Mouse (Mus musculus) limb, embryonic 14.5 days (tissue): ENCODE results near the gene Cdkn1c. TPM values are rescaled to one million over a fixed set of nuclear protein-coding genes. Genes with fewer than 3 reads are reported as not detected.

ENCODE experiments used
- ATAC-seq: fragments of 200-750 bp; cut with Nextera tagmentation; 2 replicates; pipeline ENCODE4 v1.8.0; 2017; ENCODE audit warnings: low read depth, moderate number of reproducible peaks, moderate TSS enrichment; ENCODE audit not compliant: low FRiP score
- DNase-seq: peaks from one replicate; pipeline ENCODE4 v3.0.0-alpha.2; 2015; ENCODE audit warnings: low spot score
- H3K27ac ChIP-seq: fragments of 300-500 bp; sonication (generic); replicated peaks from 2 replicates; pipeline ENCODE4 v1.5.1; 2014; ENCODE audit warnings: low read depth, mild to moderate bottlenecking, low read length, moderate library complexity, mixed read lengths
- H3K27me3 ChIP-seq: fragments of 300-500 bp; sonication (generic); 2 replicates; pipeline ENCODE4 v1.6.1; 2014; ENCODE audit warnings: low read length, mixed read lengths; ENCODE audit not compliant: control insufficient read depth, insufficient read depth
- H3K36me3 ChIP-seq: fragments of 300-500 bp; sonication (generic); 2 replicates; pipeline ENCODE4 v1.6.1; 2014; ENCODE audit warnings: mild to moderate bottlenecking, low read length, moderate library complexity, mixed read lengths; ENCODE audit not compliant: control insufficient read depth, insufficient read depth
- H3K4me1 ChIP-seq: fragments of 300-500 bp; sonication (generic); 2 replicates; pipeline ENCODE4 v1.6.1; 2014; ENCODE audit warnings: antibody characterized with exemption, low read length, mixed read lengths; ENCODE audit not compliant: control insufficient read depth, insufficient read depth
- H3K4me2 ChIP-seq: fragments of 300-500 bp; sonication (generic); replicated peaks from 2 replicates; pipeline ENCODE4 v1.6.1; 2014; ENCODE audit warnings: low read depth, mild to moderate bottlenecking, low read length, moderate library complexity; ENCODE audit not compliant: severe bottlenecking
- H3K4me3 ChIP-seq: fragments of 300-500 bp; sonication (generic); replicated peaks from 2 replicates; pipeline ENCODE4 v1.5.1; 2014; ENCODE audit warnings: low read length
- H3K9ac ChIP-seq: fragments of 300-500 bp; sonication (generic); 2 replicates; pipeline ENCODE4 v1.6.1; 2014; ENCODE audit warnings: mild to moderate bottlenecking, low read depth, low read length, moderate library complexity; ENCODE audit not compliant: severe bottlenecking
- H3K9me3 ChIP-seq: fragments of 300-500 bp; sonication (generic); 2 replicates; pipeline ENCODE4 v1.6.1; 2016; ENCODE audit warnings: low read length; ENCODE audit not compliant: control insufficient read depth
- POLR2A ChIP-seq: fragments of 200-500 bp; IDR thresholded peaks from 2 replicates; pipeline ENCODE4 v1.8.0; 2012; ENCODE audit warnings: inconsistent platforms, mild to moderate bottlenecking, moderate library complexity, borderline replicate concordance; ENCODE audit not compliant: insufficient read depth, insufficient read length; ENCODE audit errors: extremely low read depth
- WGBS: fragments of 180-500 bp; shearing (Covaris S2); extraction: QIAGEN DNeasy Blood & Tissue Kit; methylation state at CpG from one replicate; pipeline ENCODE4 v1.1.7; 2014; 5-methylcytosine and 5-hydroxymethylcytosine counted together
- polyA plus RNA-seq, 2 experiments: library from polyadenylated mRNA; depleted of rRNA in 1 of 2; stranded (reverse) in 1 of 2; unstranded in 1 of 2; fragments of >200 nt; fragmentation: Nextera tagmentation in 1 of 2; extraction: Ambion mirVana in 1 of 2; gene quantifications; 2 replicates each; pipeline versions ENCODE4 v1.2.1 to v1.2.3; 2012 to 2014

The Cdkn1c gene
- polyA plus RNA-seq, 2 experiments = 1,240 to 2,200 TPM

DNA sequence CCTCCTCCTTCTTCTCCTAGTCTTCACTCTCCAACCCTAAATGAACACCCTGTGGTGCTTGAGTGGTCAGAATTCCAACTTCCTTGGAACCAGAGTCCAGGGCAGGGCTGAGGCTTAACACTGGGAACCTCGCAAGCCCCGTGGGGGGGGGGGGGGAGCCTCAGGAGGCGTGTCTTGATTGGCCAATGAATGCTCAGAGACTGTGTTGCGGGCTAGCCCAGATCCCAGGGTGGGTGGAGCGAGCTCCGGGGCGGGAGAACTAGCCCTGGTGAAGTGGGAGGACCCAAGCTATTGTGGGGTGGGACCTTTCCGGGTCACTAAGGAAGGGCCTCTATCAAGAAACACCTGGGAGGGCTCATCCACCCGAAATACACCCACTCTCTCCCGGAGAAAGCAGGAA is 14.0 kb upstream of the Cdkn1c start:
- no peak for TF ChIP-seq POLR2A
- Histone ChIP-seq H3K4me2 (no peak overlapping the region), H3K9me3 (no peaks in the 10 kb centered on the region), H3K36me3 (no peaks in the 10 kb centered on the region), H3K4me1 (no peaks in the 10 kb centered on the region), H3K27me3 (no peaks in the 10 kb centered on the region), H3K4me3 (no peak overlapping the region), H3K9ac (no peak overlapping the region), H3K27ac (no peak overlapping the region)
- DNase-seq (no peak), ATAC-seq (no peak)
- WGBS = 23% methylated on average over 10 of the region's 10 CpGs

DNA sequence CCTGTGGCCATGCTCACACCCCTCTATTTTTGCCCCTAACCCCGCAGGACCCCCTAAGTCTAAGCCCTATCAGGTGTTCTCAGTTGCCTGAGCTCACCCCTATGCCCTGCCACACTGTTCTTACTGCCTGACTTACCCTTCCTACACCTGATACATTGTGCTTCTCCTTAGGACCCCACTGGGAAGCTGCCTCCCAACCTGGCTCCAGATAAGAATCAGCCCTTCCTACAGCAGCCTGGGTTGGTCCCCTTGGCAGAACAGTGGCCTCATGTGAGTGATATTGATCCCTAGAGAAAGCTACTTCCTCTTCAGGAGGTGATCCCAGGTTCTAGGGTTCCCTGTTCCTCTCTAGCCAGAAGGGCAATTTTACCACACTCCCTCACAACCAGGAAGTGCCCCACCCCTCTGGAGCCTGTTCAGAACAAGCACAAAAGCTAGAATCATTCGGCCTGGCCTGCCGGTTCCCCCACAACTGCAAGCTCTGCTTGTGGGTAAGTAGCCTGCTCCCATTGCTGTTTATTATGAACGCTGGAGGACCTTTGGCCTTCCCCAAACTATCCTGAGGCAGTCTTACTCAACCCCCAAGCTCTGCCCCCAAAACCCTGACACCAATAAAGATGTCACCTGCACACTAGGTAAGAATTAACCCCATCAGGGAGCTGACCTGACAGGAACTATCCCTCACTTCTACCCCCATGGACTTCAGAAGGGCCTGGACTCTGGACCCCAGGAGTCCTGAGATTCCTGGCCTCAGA is 12.7 kb upstream of the Cdkn1c start, which contains the start of gene Slc22a18:
Slc22a18 (plus strand) TSS at position 390 of the 755 bp plus-strand sequence.
- WGBS = 20% methylated on average over 4 of the region's 4 CpGs
- no peak within 1 kb of the TSS; the same call in 1 of the 2 replicates for H3K4me3 ChIP-seq
- H3K9ac ChIP-seq = no peak within 1 kb of the TSS
- no peaks in the 10 kb centered on the region for H3K9me3 ChIP-seq
- no peak within 1 kb of the TSS for H3K27ac ChIP-seq
- ATAC-seq (no peak), DNase-seq (peak; percentile 30)
- no peaks in the 10 kb centered on the region for H3K27me3 ChIP-seq
- no peaks in the 10 kb centered on the region for H3K4me1 ChIP-seq
- H3K36me3 ChIP-seq = no peaks in the 10 kb centered on the region
- peak within 1 kb of the TSS; percentile 17 for H3K4me2 ChIP-seq
- TF ChIP-seq POLR2A = no peak

DNA sequence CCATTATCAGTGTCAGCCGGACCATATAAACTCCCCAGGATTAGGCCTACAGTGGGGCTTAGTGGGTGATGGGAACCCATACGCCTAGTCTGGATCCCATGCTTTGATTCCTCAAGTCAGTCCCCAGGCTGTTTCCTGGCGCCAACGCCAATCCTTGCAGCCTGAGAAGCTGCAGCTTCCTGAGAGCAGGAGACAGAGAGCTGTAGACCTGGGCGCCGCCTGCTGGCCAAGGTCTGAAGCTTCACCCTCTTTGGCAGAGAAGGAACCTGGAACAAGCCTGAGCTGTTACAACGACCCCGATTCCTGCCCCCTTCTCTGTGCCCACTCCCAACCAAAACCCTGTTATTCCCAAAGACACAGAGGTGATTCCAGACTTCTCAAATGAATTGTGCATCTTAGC is 9.1 kb upstream of the Cdkn1c start:
- H3K36me3 ChIP-seq = no peaks in the 10 kb centered on the region
- no peak overlapping the region for H3K27ac ChIP-seq
- peak; percentile 39; the same call in 1 of the 2 replicates for ATAC-seq
- no peak overlapping the region for H3K4me2 ChIP-seq
- H3K9ac ChIP-seq = no peak overlapping the region
- peak; percentile 77 for DNase-seq
- H3K9me3 ChIP-seq = no peaks in the 10 kb centered on the region
- no peak overlapping the region for H3K4me3 ChIP-seq
- H3K27me3 ChIP-seq = no peaks in the 10 kb centered on the region
- TF ChIP-seq POLR2A = no peak
- 11% methylated on average over 8 of the region's 8 CpGs for WGBS
- H3K4me1 ChIP-seq = peaks cover 15% of the 10 kb centered on the region; the same call in 1 of the 2 replicates

DNA sequence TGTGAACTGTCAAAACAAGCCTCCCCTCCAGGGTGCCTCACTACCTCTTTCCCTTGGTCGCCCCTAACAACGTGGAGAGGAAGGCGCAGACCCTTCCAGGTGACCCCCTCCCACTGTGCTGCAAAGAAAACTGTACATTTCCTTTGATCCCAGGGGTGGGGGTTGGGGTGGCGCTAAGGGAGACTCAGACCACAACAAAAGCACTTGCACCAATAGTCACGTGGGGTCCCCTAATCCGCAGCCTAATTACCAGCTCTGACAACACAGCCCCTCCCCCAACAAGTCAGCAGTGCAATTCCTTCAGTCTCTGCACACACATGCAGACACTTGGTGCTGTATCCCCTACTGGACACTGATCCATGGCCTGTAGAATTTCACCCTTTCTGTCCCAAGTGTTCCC is 6.9 kb upstream of the Cdkn1c start:
- H3K27ac ChIP-seq = no peak overlapping the region
- ATAC-seq (no peak), DNase-seq (no peak)
- 11% methylated on average over 6 of the region's 6 CpGs for WGBS
- peaks cover 26% of the 10 kb centered on the region for H3K4me1 ChIP-seq
- no peaks in the 10 kb centered on the region for H3K27me3 ChIP-seq
- H3K4me2 ChIP-seq = no peak overlapping the region
- H3K4me3 ChIP-seq = no peak overlapping the region
- H3K36me3 ChIP-seq = no peaks in the 10 kb centered on the region
- no peak for TF ChIP-seq POLR2A
- no peaks in the 10 kb centered on the region for H3K9me3 ChIP-seq
- H3K9ac ChIP-seq = no peak overlapping the region

DNA sequence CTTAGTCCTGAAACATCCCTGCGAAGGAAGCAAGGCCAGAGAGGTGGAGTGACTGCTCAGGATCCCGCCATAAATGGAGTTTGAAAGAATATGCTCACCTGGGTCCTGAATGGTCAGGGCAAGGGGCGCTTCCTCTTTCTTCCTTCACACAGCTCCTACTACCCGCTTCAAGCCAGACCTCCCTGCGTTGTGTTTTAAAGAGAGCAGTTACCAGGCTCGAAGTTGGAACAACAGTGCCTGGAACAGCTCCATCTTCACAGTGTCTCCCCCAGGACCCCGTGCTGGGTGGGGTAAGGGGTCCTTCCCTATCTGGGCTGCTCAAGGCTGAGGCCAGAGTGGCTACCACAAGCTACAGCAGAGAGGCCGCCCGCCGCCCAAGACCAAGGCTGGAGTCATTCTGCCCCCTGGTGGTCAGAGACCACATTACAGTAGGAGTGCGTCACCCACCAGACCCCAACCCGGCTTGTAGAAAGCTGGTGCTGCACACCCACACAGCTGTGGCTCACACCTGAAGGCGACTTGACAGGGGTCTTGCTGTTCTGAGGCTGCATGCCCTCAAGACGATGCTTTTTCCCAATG is 5.3 kb upstream of the Cdkn1c start:
- DNase-seq (peak; percentile 67), ATAC-seq (peak; percentile 34; the same call in 1 of the 2 replicates)
- Histone ChIP-seq H3K4me1 (peaks cover 26% of the 10 kb centered on the region), H3K4me2 (peak overlapping the region; percentile 56; the same call in 1 of the 2 replicates), H3K9ac (no peak overlapping the region), H3K27ac (peak overlapping the region; percentile 87), H3K4me3 (no peak overlapping the region), H3K36me3 (no peaks in the 10 kb centered on the region), H3K27me3 (no peaks in the 10 kb centered on the region), H3K9me3 (peaks cover 3% of the 10 kb centered on the region)
- no peak for TF ChIP-seq POLR2A
- WGBS = 32% methylated on average over 14 of the region's 14 CpGs
